Mouse (Mus musculus) granulocyte monocyte progenitor cell, adult 5-6 weeks (primary cell): ENCODE data around the gene Tha1. TPM values are rescaled to one million over a fixed set of nuclear protein-coding genes. Genes with fewer than 3 reads are reported as not detected.
"Not testable (repeated sequence)": the region's sequence is repeated elsewhere in the genome, so short reads cannot be mapped to it uniquely, and the experiment has no call there.

ENCODE experiments used
- ATAC-seq: replicated peaks from 2 replicates; pipeline ENCODE4 v1.8.0; 2016; ENCODE audit warnings: mild to moderate bottlenecking, moderate TSS enrichment, inconsistent platforms; ENCODE audit not compliant: poor library complexity, severe bottlenecking
- total RNA-seq, 2 experiments: library from RNA; stranded (forward) in 1 of 2; stranded (reverse) in 1 of 2; fragments of 200-712, 200-1000 nt in 1 of 2; fragments of >200 nt in 1 of 2; fragmentation: Nextera tagmentation in 1 of 2; gene quantifications; 2 replicates each; pipeline ENCODE4 v1.2.3; 2014 to 2017

The Tha1 gene
- total RNA-seq, 2 experiments from 2014 or later, result 0.10 to 1.2 TPM

- no peak for ATAC-seq
Measured at GRCm38 (mm10) chr11:117854241-117854640, 19.0 kb downstream of the Tha1 start.

GRCm38 (mm10) chr11:117852875-117853274 lies 20.4 kb downstream of the Tha1 start:
- ATAC-seq, result no peak

DNA sequence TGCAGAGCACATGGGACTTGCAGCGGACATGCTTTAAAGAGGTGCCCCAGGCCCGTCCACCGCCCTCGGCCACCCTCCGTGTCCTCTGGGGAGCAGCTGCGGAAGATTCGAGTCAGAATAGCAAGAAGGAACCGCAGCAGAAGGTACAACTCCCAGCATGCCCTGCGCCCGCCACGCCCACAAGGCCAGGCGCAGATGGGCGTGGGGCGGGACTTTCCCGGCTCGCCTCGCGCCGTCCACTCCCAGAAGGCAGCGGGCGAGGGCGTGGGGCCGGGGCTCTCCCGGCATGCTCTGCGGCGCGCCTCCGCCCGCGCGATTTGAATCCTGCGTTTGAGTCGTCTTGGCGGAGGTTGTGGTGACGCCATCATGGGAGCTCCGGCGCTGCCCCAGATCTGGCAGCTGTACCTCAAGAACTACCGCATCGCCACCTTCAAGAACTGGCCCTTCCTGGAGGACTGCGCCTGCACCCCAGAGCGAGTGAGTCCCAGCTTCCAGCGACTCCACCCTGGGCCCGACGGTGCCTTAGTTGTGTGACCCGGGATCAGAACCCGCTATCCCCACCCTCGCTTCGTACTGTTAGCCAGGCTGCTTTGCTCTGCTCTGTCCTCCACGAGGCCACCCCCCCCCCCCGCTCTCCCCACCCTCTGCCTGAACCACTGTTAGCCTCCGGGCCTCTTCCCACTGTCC lies 24.2 kb downstream of the Tha1 start, which contains the start of gene Birc5:
Gene Birc5, plus strand, starts transcription at position 267 of the 687 bp plus-strand sequence.
- ATAC-seq, result peak; percentile 98

DNA sequence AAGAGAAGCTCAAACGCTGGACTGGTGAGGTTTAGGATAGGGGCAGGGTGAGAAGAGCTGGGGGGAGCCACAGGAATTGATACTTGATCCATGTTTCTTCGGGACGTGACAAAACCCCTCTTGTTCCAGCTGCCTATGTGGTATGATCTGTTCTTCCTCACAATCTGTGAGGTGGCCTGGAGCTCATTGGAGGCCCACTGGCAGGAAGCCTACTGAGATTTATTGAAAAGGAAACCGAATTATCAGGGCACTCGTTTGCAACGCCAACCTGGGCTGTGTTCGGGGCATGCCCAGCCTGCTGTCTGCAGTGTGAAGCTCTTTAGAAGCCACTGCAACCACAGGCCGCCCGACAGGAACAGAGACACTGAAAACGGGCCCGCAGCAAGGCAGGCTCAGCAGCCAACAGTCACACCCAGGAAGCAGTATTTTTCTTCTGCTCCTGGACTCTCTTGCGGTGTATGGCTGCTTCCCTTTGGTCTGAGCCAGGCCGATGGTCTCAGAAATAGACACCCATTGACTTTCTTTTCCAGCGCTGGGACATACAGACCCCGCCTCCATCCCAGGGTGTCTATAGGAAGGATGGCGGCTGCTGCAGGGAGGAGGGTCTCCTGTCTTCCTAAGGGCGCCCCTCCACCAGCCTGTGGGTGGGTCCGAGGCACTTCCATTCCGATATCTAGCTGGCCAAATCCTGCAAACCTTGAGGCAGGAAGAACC lies 24.9 kb downstream of the Tha1 start:
- ATAC-seq, result peak; percentile 49

GRCm38 (mm10) chr11:117847593-117848215 lies 25.6 kb downstream of the Tha1 start:
- no peak for ATAC-seq

DNA sequence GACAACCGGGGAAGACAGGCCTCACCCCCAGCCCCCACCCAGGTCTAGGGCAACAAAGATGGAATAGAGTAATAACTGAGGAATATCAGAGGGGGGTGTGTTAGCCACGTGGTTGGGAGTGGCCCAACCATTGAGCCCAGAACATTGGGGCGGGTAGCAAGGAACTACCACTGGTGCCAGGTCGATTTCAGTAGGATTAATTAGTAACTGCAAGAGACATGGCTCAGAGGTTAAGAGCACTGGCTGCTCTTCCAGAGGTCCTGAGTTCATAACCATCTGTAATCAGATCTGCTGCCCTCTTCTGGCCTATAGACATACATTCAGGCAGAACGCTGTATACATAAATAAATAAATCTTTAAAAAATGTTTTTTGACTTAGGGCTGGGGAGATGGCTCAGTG lies 26.6 kb downstream of the Tha1 start:
- no peak for ATAC-seq

DNA sequence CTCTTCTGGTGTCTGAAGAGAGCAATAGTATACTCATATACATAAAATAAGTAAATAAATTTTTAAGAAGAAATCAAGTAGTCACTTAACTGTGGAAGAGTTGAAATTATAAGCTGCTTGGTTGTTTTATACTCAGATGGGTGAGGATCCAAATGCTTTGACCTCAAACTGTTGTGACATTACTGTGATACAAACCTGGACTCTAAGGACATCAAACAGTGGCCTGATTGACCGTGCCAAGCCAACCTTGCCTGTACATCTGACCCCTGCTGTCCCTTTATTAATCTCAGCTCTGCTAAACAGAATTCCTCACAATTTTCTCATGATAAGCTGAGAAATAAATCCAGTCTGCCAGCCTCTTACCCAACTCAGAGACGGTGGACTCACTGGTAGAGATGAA lies 27.6 kb downstream of the Tha1 start:
- ATAC-seq, result no peak

- no peak for ATAC-seq
Measured at GRCm38 (mm10) chr11:117844997-117845396, 28.3 kb downstream of the Tha1 start.

- no peak for ATAC-seq
Measured at GRCm38 (mm10) chr11:117843434-117843833, 29.8 kb downstream of the Tha1 start.

- no peak for ATAC-seq
Measured at GRCm38 (mm10) chr11:117840910-117841309, 32.4 kb downstream of the Tha1 start.

DNA sequence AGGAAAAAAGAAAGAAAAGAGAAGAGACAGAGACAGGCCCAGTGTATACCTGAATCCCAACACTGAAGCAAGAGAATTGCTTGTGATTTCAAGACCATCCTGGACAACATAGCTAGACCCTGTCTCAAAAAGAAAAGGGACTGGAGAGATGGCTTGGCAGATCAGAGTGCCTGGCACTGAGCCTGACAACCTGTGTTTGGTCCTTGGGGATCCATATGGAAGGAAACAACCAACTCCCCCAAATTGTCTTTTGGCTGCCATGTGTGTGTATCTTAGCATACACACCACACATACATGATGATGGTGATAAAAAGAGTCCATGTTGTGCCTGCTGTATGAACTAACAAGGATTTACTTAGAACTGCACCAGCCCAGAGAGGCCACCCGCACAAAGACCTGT lies 34.3 kb downstream of the Tha1 start:
- ATAC-seq, result no peak

- no peak for ATAC-seq
Measured at GRCm38 (mm10) chr11:117838572-117838971, 34.7 kb downstream of the Tha1 start.

- ATAC-seq, result 0 out of 2 replicates have a peak, but pooled peaks have one; percentile 21
Measured at GRCm38 (mm10) chr11:117836306-117836705, 37.0 kb downstream of the Tha1 start.

GRCm38 (mm10) chr11:117834086-117834485 lies 39.2 kb downstream of the Tha1 start:
- no peak for ATAC-seq

DNA sequence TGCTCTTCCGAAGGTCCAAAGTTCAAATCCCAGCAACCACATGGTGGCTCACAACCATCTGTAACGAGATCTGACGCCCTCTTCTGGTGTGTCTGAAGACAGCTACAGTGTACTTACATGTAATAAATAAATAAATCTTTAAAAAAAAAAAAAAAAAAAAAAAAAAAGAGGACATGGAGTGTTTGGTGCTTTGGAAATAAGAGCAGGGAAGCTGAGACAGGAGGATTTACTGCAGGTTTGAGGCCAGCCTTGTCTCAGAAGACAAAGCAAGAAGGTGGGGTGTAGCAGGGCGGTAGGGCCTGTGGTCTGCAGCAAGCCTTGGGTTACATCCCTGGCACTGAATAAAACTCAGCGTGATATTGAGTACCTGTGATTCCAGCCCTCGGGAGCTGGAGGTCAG lies 39.8 kb downstream of the Tha1 start:
- ATAC-seq, result not testable (repeated sequence)

- ATAC-seq, result peak; percentile 67
Measured at GRCm38 (mm10) chr11:117832086-117832969, 41.0 kb downstream of the Tha1 start.

- peak; percentile 10 for ATAC-seq
Measured at GRCm38 (mm10) chr11:117830401-117830800, 42.9 kb downstream of the Tha1 start.

DNA sequence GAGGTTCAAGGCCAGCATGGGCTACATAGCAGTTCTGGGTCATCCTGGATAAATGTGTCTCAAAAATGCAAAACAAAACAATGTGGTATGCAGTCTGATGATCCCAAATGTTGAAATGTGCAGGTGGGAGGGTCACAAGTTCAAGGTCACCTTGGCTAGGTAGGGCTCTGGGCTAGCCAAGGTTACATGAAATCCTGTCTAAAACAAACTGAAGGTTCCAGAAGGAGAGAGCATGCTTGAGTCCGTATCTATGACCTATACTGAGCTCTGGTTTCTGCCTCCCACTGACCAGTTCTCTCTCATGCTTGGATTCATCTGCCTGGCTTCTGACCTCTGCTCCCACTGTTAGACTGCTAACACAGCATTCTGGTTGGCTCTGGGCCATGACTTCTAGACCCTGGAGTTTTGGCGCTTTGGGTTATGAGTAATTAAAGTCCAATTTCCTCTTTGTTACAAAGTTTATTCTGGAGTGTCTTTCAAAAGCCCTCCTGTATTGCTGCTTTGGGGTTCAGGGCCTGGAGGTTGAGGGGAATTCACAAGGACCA lies 43.5 kb downstream of the Tha1 start:
- ATAC-seq, result no peak

DNA sequence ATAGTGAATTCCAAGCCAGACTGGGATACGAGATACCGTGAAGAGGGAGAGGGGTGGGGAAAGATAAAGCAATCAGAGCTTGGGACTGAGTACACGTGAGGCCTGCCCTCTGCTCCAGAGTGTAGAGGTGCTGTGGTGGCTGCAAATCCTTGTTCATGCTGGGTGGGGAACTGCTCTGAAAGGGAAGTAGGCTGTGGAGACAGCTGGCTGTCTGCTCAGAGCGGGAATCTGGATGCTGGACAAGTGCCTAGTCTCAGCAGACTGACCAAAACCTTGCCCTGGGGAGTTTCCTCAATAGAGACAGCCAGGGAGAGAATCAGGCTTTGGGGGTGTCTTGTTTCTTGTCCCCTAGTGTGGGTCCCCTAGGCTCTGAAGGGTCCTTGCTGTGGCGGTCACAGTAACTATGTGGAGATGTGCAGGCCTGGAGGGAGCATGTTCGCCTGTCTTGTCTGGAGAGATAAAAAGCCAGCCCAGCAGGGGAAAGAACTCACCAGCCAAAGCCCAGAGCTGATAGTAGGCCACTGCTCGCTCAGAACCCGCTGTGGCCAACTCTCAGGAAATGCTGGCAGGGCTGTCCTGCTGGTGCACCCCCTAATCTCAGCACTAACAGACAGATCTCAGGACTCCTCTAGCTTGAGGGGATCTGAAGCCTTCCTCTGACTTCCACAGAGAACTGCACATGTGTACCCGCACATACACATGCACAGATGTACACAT lies 44.2 kb downstream of the Tha1 start:
- peak; percentile 21 for ATAC-seq
